Mouse (Mus musculus) neural tube, embryonic 14.5 days (tissue): ENCODE measurements around the gene Magi2. TPM values are rescaled to one million over a fixed set of nuclear protein-coding genes. Genes with fewer than 3 reads are reported as not detected.
"Not testable (repeated sequence)": the region's sequence is repeated elsewhere in the genome, so short reads cannot be mapped to it uniquely, and the experiment has no call there.

ENCODE experiments used
- ATAC-seq: fragments of 200-750 bp; cut with Nextera tagmentation; 2 replicates; pipeline ENCODE4 v1.8.0; 2017; ENCODE audit warnings: low read depth, mild to moderate bottlenecking, moderate TSS enrichment, moderate library complexity
- H3K27ac ChIP-seq: fragments of 300-500 bp; sonication (generic); 2 replicates; pipeline ENCODE4 v1.5.1; 2014; ENCODE audit warnings: low read depth, mild to moderate bottlenecking, control low read depth, low read length, moderate library complexity, mixed read lengths
- H3K27me3 ChIP-seq: fragments of 300-500 bp; sonication (generic); 2 replicates; pipeline ENCODE4 v1.6.1; 2014; ENCODE audit warnings: low read length; ENCODE audit not compliant: control insufficient read depth, insufficient read depth
- H3K36me3 ChIP-seq: fragments of 300-500 bp; sonication (generic); 2 replicates; pipeline ENCODE4 v1.6.1; 2014; ENCODE audit warnings: low read length, mixed read lengths; ENCODE audit not compliant: control insufficient read depth, insufficient read depth
- H3K4me1 ChIP-seq: fragments of 300-500 bp; sonication (generic); 2 replicates; pipeline ENCODE4 v1.6.1; 2014; ENCODE audit warnings: low read length; ENCODE audit not compliant: control insufficient read depth, insufficient read depth
- H3K4me2 ChIP-seq: fragments of 300-500 bp; sonication (generic); 2 replicates; pipeline ENCODE4 v1.6.1; 2014; ENCODE audit warnings: mild to moderate bottlenecking, low read depth, low read length, control low read depth
- H3K4me3 ChIP-seq: fragments of 300-500 bp; sonication (generic); 2 replicates; pipeline ENCODE4 v1.5.1; 2014; ENCODE audit warnings: low read depth, low read length, control low read depth, mixed read lengths
- H3K9ac ChIP-seq: fragments of 300-500 bp; sonication (generic); replicated peaks from 2 replicates; pipeline ENCODE4 v1.6.1; 2014; ENCODE audit warnings: low read depth, mild to moderate bottlenecking, control low read depth, low read length, mixed read lengths
- H3K9me3 ChIP-seq: fragments of 300-500 bp; sonication (generic); 2 replicates; pipeline ENCODE4 v1.6.1; 2016; ENCODE audit warnings: low read length; ENCODE audit not compliant: control insufficient read depth
- WGBS: fragments of 180-500 bp; shearing (Covaris S2); extraction: QIAGEN DNeasy Blood & Tissue Kit; methylation state at CpG from one replicate; pipeline ENCODE4 v1.1.7; 2014; 5-methylcytosine and 5-hydroxymethylcytosine counted together
- polyA plus RNA-seq: library from polyadenylated mRNA; unstranded; fragments of >200 nt; fragmentation: Nextera tagmentation; extraction: Ambion mirVana; gene quantifications from 2 replicates; pipeline ENCODE4 v1.2.1, GENCODE M21; 2014

Magi2 gene
- polyA plus RNA-seq, 1 experiment from 2014 or later: 50.2 TPM

GRCm38 (mm10) chr5:20526588-20526987 lies 1299.8 kb downstream of the Magi2 start:
- H3K4me2 ChIP-seq, H3K9ac ChIP-seq, H3K36me3 ChIP-seq, H3K4me1 ChIP-seq, ATAC-seq, H3K27me3 ChIP-seq, H3K27ac ChIP-seq, H3K4me3 ChIP-seq, H3K9me3 ChIP-seq: not testable (repeated sequence)
- 78% methylated on average over 1 of the region's 4 CpGs for WGBS

GRCm38 (mm10) chr5:20536544-20536943 lies 1309.7 kb downstream of the Magi2 start:
- Histone ChIP-seq H3K36me3 (no peaks in the 10 kb centered on the region), H3K27ac (0 out of 2 replicates have a peak overlapping the region, but pooled peaks have one; percentile 52), H3K4me2 (no peak overlapping the region), H3K27me3 (no peaks in the 10 kb centered on the region), H3K9me3 (no peaks in the 10 kb centered on the region), H3K9ac (no peak overlapping the region), H3K4me1 (peaks cover 13% of the 10 kb centered on the region; the same call in 1 of the 2 replicates), H3K4me3 (no peak overlapping the region)
- 41% methylated on average over 3 of the region's 3 CpGs for WGBS
- peak; percentile 41; the same call in 1 of the 2 replicates for ATAC-seq

- ATAC-seq: no peak
- no peaks in the 10 kb centered on the region for H3K9me3 ChIP-seq
- H3K4me2 ChIP-seq: no peak overlapping the region
- WGBS: 53% methylated on average over 8 of the region's 8 CpGs
- no peak overlapping the region for H3K27ac ChIP-seq
- H3K4me3 ChIP-seq: no peak overlapping the region
- no peaks in the 10 kb centered on the region for H3K36me3 ChIP-seq
- H3K4me1 ChIP-seq: peaks cover 13% of the 10 kb centered on the region; the same call in 1 of the 2 replicates
- H3K9ac ChIP-seq: no peak overlapping the region
- no peaks in the 10 kb centered on the region for H3K27me3 ChIP-seq
Measured at GRCm38 (mm10) chr5:20537369-20538022, 1310.7 kb downstream of the Magi2 start.

- no peaks in the 10 kb centered on the region for H3K27me3 ChIP-seq
- no peak overlapping the region for H3K4me2 ChIP-seq
- no peak overlapping the region for H3K27ac ChIP-seq
- H3K4me1 ChIP-seq: no peaks in the 10 kb centered on the region
- no peaks in the 10 kb centered on the region for H3K36me3 ChIP-seq
- no peak overlapping the region for H3K4me3 ChIP-seq
- no peaks in the 10 kb centered on the region for H3K9me3 ChIP-seq
- no peak for ATAC-seq
- no peak overlapping the region for H3K9ac ChIP-seq
- 41% methylated on average over 5 of the region's 5 CpGs for WGBS
Measured at GRCm38 (mm10) chr5:20544374-20544773, 1317.5 kb downstream of the Magi2 start.

- Histone ChIP-seq H3K9me3 (no peaks in the 10 kb centered on the region), H3K36me3 (no peaks in the 10 kb centered on the region), H3K27me3 (no peaks in the 10 kb centered on the region), H3K4me2 (no peak overlapping the region), H3K4me3 (no peak overlapping the region), H3K9ac (no peak overlapping the region), H3K27ac (no peak overlapping the region), H3K4me1 (no peaks in the 10 kb centered on the region)
- no peak for ATAC-seq
- WGBS: 86% methylated on average over 2 of the region's 2 CpGs
Measured at GRCm38 (mm10) chr5:20559378-20559777, 1332.5 kb downstream of the Magi2 start.

GRCm38 (mm10) chr5:20559821-20560220 lies 1333.0 kb downstream of the Magi2 start:
- 0 out of 2 replicates have a peak overlapping the region, but pooled peaks have one; percentile 10 for H3K27ac ChIP-seq
- no peaks in the 10 kb centered on the region for H3K4me1 ChIP-seq
- no peak overlapping the region for H3K4me2 ChIP-seq
- WGBS: 62% methylated on average over 4 of the region's 4 CpGs
- no peak for ATAC-seq
- no peak overlapping the region for H3K4me3 ChIP-seq
- H3K9ac ChIP-seq: no peak overlapping the region
- no peaks in the 10 kb centered on the region for H3K9me3 ChIP-seq
- H3K27me3 ChIP-seq: no peaks in the 10 kb centered on the region
- H3K36me3 ChIP-seq: no peaks in the 10 kb centered on the region

- no peaks in the 10 kb centered on the region for H3K9me3 ChIP-seq
- H3K4me1 ChIP-seq: no peaks in the 10 kb centered on the region
- WGBS: 92% methylated on average over 6 of the region's 6 CpGs
- no peak for ATAC-seq
- H3K9ac ChIP-seq: no peak overlapping the region
- no peak overlapping the region for H3K4me3 ChIP-seq
- 0 out of 2 replicates have a peak, but pooled peaks cover under 1% of the 10 kb centered on the region for H3K36me3 ChIP-seq
- H3K27ac ChIP-seq: no peak overlapping the region
- no peak overlapping the region for H3K4me2 ChIP-seq
- no peaks in the 10 kb centered on the region for H3K27me3 ChIP-seq
Measured at GRCm38 (mm10) chr5:20568421-20568820, 1341.6 kb downstream of the Magi2 start.

GRCm38 (mm10) chr5:20568966-20569365 lies 1342.1 kb downstream of the Magi2 start:
- no peak overlapping the region for H3K4me2 ChIP-seq
- H3K36me3 ChIP-seq: 0 out of 2 replicates have a peak, but pooled peaks cover 2% of the 10 kb centered on the region

GRCm38 (mm10) chr5:20574816-20575215 lies 1348.0 kb downstream of the Magi2 start:
- Histone ChIP-seq H3K27ac (no peak overlapping the region), H3K4me3 (no peak overlapping the region), H3K9ac (no peak overlapping the region), H3K4me1 (no peaks in the 10 kb centered on the region), H3K27me3 (no peaks in the 10 kb centered on the region), H3K36me3 (0 out of 2 replicates have a peak, but pooled peaks cover 2% of the 10 kb centered on the region), H3K9me3 (no peaks in the 10 kb centered on the region), H3K4me2 (no peak overlapping the region)
- WGBS: 56% methylated on average over 2 of the region's 2 CpGs
- no peak for ATAC-seq

More at GRCm38 (mm10) chr5:20568966-20569365, 1342.1 kb downstream of the Magi2 start:
- Histone ChIP-seq H3K27me3 (no peaks in the 10 kb centered on the region), H3K4me3 (no peak overlapping the region), H3K27ac (no peak overlapping the region), H3K4me1 (no peaks in the 10 kb centered on the region), H3K9me3 (no peaks in the 10 kb centered on the region), H3K9ac (no peak overlapping the region)
- 93% methylated on average over 7 of the region's 7 CpGs for WGBS
- ATAC-seq: no peak
